Mouse (Mus musculus): ENCODE data around the gene Lrfn3. TPM values are rescaled to one million over a fixed set of nuclear protein-coding genes. Genes with fewer than 3 reads are reported as not detected.

Gene Lrfn3
- polyA plus RNA-seq, 1 experiment from 2014 or later: 1.9 TPM

- Histone ChIP-seq H3K4me1 (replicated peaks) (0 out of 2 replicates have a peak, but pooled peaks cover 2% of the 10 kb centered on the region), H3K9ac (no peak overlapping the region), H3K4me3 (replicated peaks) (no peak overlapping the region), H3K27me3 (peaks cover 42% of the 10 kb centered on the region), H3K9me3 (replicated peaks) (no peaks in the 10 kb centered on the region), H3K27ac (replicated peaks) (no peak overlapping the region), H3K36me3 (replicated peaks) (no peaks in the 10 kb centered on the region), H3K4me2 (no peak overlapping the region)
- WGBS (ENCODE audit: insufficient replicate concordance): 20% methylated on average over 21 of the region's 21 CpGs
- no peak for ATAC-seq (ENCODE audit: insufficient read depth)
These were observed 15.8 kb downstream of the Lrfn3 start for GRCm38 (mm10) chr7:30346635-30347379.

- Histone ChIP-seq H3K27me3 (peaks cover 16% of the 10 kb centered on the region), H3K4me1 (replicated peaks) (no peaks in the 10 kb centered on the region), H3K9me3 (replicated peaks) (no peaks in the 10 kb centered on the region), H3K9ac (no peak overlapping the region), H3K4me3 (replicated peaks) (no peak overlapping the region), H3K36me3 (replicated peaks) (no peaks in the 10 kb centered on the region), H3K27ac (replicated peaks) (no peak overlapping the region), H3K4me2 (no peak overlapping the region)
- no peak for ATAC-seq (ENCODE audit: insufficient read depth)
- WGBS (ENCODE audit: insufficient replicate concordance): 48% methylated on average over 5 of the region's 5 CpGs
These were observed 23.0 kb downstream of the Lrfn3 start for GRCm38 (mm10) chr7:30339432-30340109.

- no peak for ATAC-seq (ENCODE audit: insufficient read depth)
- H3K4me2 ChIP-seq: no peak overlapping the region
- H3K4me1 ChIP-seq (replicated peaks): peaks cover 4% of the 10 kb centered on the region; the same call in 1 of the 2 replicates
- no peak overlapping the region for H3K9ac ChIP-seq
- H3K27me3 ChIP-seq: peaks cover 35% of the 10 kb centered on the region
- H3K4me3 ChIP-seq (replicated peaks): no peak overlapping the region
- no peaks in the 10 kb centered on the region for H3K9me3 ChIP-seq (replicated peaks)
- 6% methylated on average over 9 of the region's 9 CpGs for WGBS (ENCODE audit: insufficient replicate concordance)
- no peaks in the 10 kb centered on the region for H3K36me3 ChIP-seq (replicated peaks)
- no peak overlapping the region for H3K27ac ChIP-seq (replicated peaks)
These were observed 26.2 kb downstream of the Lrfn3 start for GRCm38 (mm10) chr7:30336384-30336783.

- H3K9ac ChIP-seq: no peak overlapping the region
- no peak for ATAC-seq (ENCODE audit: insufficient read depth)
- peaks cover 4% of the 10 kb centered on the region; the same call in 1 of the 2 replicates for H3K4me1 ChIP-seq (replicated peaks)
- H3K4me2 ChIP-seq: no peak overlapping the region
- no peak overlapping the region for H3K4me3 ChIP-seq (replicated peaks)
- H3K9me3 ChIP-seq (replicated peaks): no peaks in the 10 kb centered on the region
- H3K27ac ChIP-seq (replicated peaks): no peak overlapping the region
- no peaks in the 10 kb centered on the region for H3K36me3 ChIP-seq (replicated peaks)
- 63% methylated on average over 6 of the region's 6 CpGs for WGBS (ENCODE audit: insufficient replicate concordance)
- peaks cover 35% of the 10 kb centered on the region for H3K27me3 ChIP-seq
These were observed 26.9 kb downstream of the Lrfn3 start for GRCm38 (mm10) chr7:30335688-30336087.

GRCm38 (mm10) chr7:30334563-30334962 lies 28.0 kb downstream of the Lrfn3 start:
- no peak overlapping the region for H3K9ac ChIP-seq
- H3K4me1 ChIP-seq (replicated peaks): peaks cover 4% of the 10 kb centered on the region; the same call in 1 of the 2 replicates
- H3K27me3 ChIP-seq: peaks cover 41% of the 10 kb centered on the region
- H3K4me2 ChIP-seq: no peak overlapping the region
- H3K9me3 ChIP-seq (replicated peaks): no peaks in the 10 kb centered on the region
- H3K4me3 ChIP-seq (replicated peaks): no peak overlapping the region
- ATAC-seq (ENCODE audit: insufficient read depth): no peak
- WGBS (ENCODE audit: insufficient replicate concordance): 46% methylated on average over 5 of the region's 5 CpGs
- no peak overlapping the region for H3K27ac ChIP-seq (replicated peaks)
- no peaks in the 10 kb centered on the region for H3K36me3 ChIP-seq (replicated peaks)

- no peak overlapping the region for H3K27ac ChIP-seq (replicated peaks)
- no peaks in the 10 kb centered on the region for H3K36me3 ChIP-seq (replicated peaks)
- H3K4me3 ChIP-seq (replicated peaks): no peak overlapping the region
- H3K9ac ChIP-seq: no peak overlapping the region
- no peaks in the 10 kb centered on the region for H3K9me3 ChIP-seq (replicated peaks)
- 36% methylated on average over 4 of the region's 4 CpGs for WGBS (ENCODE audit: insufficient replicate concordance)
- no peak for ATAC-seq (ENCODE audit: insufficient read depth)
- no peak overlapping the region for H3K4me2 ChIP-seq
- H3K4me1 ChIP-seq (replicated peaks): peaks cover 4% of the 10 kb centered on the region; the same call in 1 of the 2 replicates
- H3K27me3 ChIP-seq: peaks cover 41% of the 10 kb centered on the region
These were observed 29.1 kb downstream of the Lrfn3 start for GRCm38 (mm10) chr7:30333436-30333835.

- H3K9ac ChIP-seq: no peak overlapping the region
- H3K4me2 ChIP-seq: no peak overlapping the region
- no peak for ATAC-seq (ENCODE audit: insufficient read depth)
- no peaks in the 10 kb centered on the region for H3K36me3 ChIP-seq (replicated peaks)
- H3K4me1 ChIP-seq (replicated peaks): peaks cover 4% of the 10 kb centered on the region; the same call in 1 of the 2 replicates
- no peak overlapping the region for H3K27ac ChIP-seq (replicated peaks)
- H3K9me3 ChIP-seq (replicated peaks): no peaks in the 10 kb centered on the region
- peaks cover 41% of the 10 kb centered on the region for H3K27me3 ChIP-seq
- H3K4me3 ChIP-seq (replicated peaks): no peak overlapping the region
- WGBS (ENCODE audit: insufficient replicate concordance): 45% methylated on average over 18 of the region's 18 CpGs
These were observed 29.8 kb downstream of the Lrfn3 start for GRCm38 (mm10) chr7:30332622-30333259.

GRCm38 (mm10) chr7:30331887-30332286 lies 30.7 kb downstream of the Lrfn3 start:
- H3K27ac ChIP-seq (replicated peaks): no peak overlapping the region
- H3K9me3 ChIP-seq (replicated peaks): no peaks in the 10 kb centered on the region
- H3K9ac ChIP-seq: no peak overlapping the region
- H3K4me1 ChIP-seq (replicated peaks): peaks cover 4% of the 10 kb centered on the region; the same call in 1 of the 2 replicates
- no peak overlapping the region for H3K4me3 ChIP-seq (replicated peaks)
- H3K4me2 ChIP-seq: no peak overlapping the region
- H3K27me3 ChIP-seq: peaks cover 41% of the 10 kb centered on the region
- H3K36me3 ChIP-seq (replicated peaks): no peaks in the 10 kb centered on the region
- ATAC-seq (ENCODE audit: insufficient read depth): 0 out of 2 replicates have a peak, but pooled peaks have one; percentile 44
- 8% methylated on average over 13 of the region's 13 CpGs for WGBS (ENCODE audit: insufficient replicate concordance)

- no peak for ATAC-seq (ENCODE audit: insufficient read depth)
- WGBS (ENCODE audit: insufficient replicate concordance): 43% methylated on average over 10 of the region's 10 CpGs
These were observed 34.2 kb downstream of the Lrfn3 start for GRCm38 (mm10) chr7:30328379-30328778.

GRCm38 (mm10) chr7:30327140-30327539 lies 35.4 kb downstream of the Lrfn3 start:
- H3K36me3 ChIP-seq (replicated peaks): no peaks in the 10 kb centered on the region
- no peak overlapping the region for H3K4me2 ChIP-seq
- 53% methylated on average over 15 of the region's 15 CpGs for WGBS (ENCODE audit: insufficient replicate concordance)
- H3K4me3 ChIP-seq (replicated peaks): no peak overlapping the region
- no peak overlapping the region for H3K27ac ChIP-seq (replicated peaks)
- peaks cover 16% of the 10 kb centered on the region for H3K27me3 ChIP-seq
- H3K9ac ChIP-seq: no peak overlapping the region
- no peaks in the 10 kb centered on the region for H3K9me3 ChIP-seq (replicated peaks)
- no peak for ATAC-seq (ENCODE audit: insufficient read depth)
- peaks cover 9% of the 10 kb centered on the region for H3K4me1 ChIP-seq (replicated peaks)

More at GRCm38 (mm10) chr7:30328379-30328778, 34.2 kb downstream of the Lrfn3 start:
- no peak overlapping the region for H3K4me3 ChIP-seq (replicated peaks)
- H3K9ac ChIP-seq: no peak overlapping the region
- H3K27me3 ChIP-seq: peaks cover 21% of the 10 kb centered on the region
- no peak overlapping the region for H3K27ac ChIP-seq (replicated peaks)
- H3K4me2 ChIP-seq: no peak overlapping the region
- no peaks in the 10 kb centered on the region for H3K9me3 ChIP-seq (replicated peaks)
- no peaks in the 10 kb centered on the region for H3K36me3 ChIP-seq (replicated peaks)
- peaks cover 2% of the 10 kb centered on the region; the same call in 1 of the 2 replicates for H3K4me1 ChIP-seq (replicated peaks)

- ATAC-seq (ENCODE audit: insufficient read depth): no peak
- Histone ChIP-seq H3K9ac (no peak overlapping the region), H3K4me1 (replicated peaks) (peaks cover 15% of the 10 kb centered on the region), H3K27ac (replicated peaks) (no peak overlapping the region), H3K36me3 (replicated peaks) (no peaks in the 10 kb centered on the region), H3K4me2 (no peak overlapping the region), H3K9me3 (replicated peaks) (no peaks in the 10 kb centered on the region), H3K27me3 (peaks cover 10% of the 10 kb centered on the region), H3K4me3 (replicated peaks) (no peak overlapping the region)
These were observed 36.1 kb downstream of the Lrfn3 start for GRCm38 (mm10) chr7:30326427-30326826.
